Mouse (Mus musculus) liver, adult 2 months (tissue): Measurements from ENCODE around the gene Zfp827.

Source experiments
- CTCF ChIP-seq: fragments of 200-500 bp; IDR thresholded peaks from 2 replicates; pipeline ENCODE4 v1.5.1; 2011; ENCODE audit warnings: low read depth, low read length, control low read depth
- POLR2A ChIP-seq: fragments of 200-500 bp; IDR thresholded peaks from 2 replicates; pipeline ENCODE4 v1.6.1; 2011; ENCODE audit warnings: low read length, control low read depth; ENCODE audit not compliant: insufficient read depth; ENCODE audit errors: extremely low read depth

- no peak for TF ChIP-seq POLR2A
- no peak for TF ChIP-seq CTCF
Observed at GRCm38 (mm10) chr8:79079196-79079561, 50.9 kb downstream of the Zfp827 start.
